Mouse (Mus musculus) ovary, postnatal 14 days (tissue): ENCODE measurements at regions not wholly inside any gene's neighbourhood (a gene's known extent, or its start where the extent isn't known, plus 50 kb on each side); places are given as distances from the start of the nearest gene placed in this dataset.

ENCODE experiments used
- DNase-seq: peaks from one replicate; pipeline ENCODE4 v3.0.0; 2022; ENCODE audit warnings: low spot score

GRCm38 (mm10) chr4:150725443-150726135 is 73.6 kb upstream of the Slc45a1 start:
- DNase-seq = no peak

DNA sequence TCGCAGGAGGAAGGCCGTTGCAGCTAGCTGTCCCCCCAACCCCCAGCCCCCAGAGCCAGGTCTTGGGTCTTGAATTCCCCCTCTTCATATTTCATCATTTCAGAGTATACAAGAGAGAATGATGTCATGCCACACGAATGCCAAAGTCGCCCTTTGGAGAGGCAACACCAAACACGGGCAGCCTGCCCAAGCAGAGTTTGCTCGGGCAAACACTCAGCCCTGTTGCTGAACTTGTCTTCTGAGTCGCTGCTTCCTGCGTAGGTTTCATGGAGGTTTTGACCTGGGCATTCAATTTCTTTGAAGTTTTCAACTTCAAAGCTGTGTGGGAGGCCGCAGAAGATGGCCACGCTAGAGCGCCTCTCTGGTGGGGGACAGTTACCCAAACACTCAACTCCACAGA is 72.8 kb upstream of the Slc45a1 start:
- no peak for DNase-seq

- DNase-seq = no peak
These were observed 69.8 kb upstream of the Slc45a1 start for GRCm38 (mm10) chr4:150721619-150722283.

- DNase-seq = no peak
These were observed 65.9 kb upstream of the Slc45a1 start for GRCm38 (mm10) chr4:150717866-150718265.

GRCm38 (mm10) chr4:150715051-150715450 is 63.1 kb upstream of the Slc45a1 start:
- no peak for DNase-seq

DNA sequence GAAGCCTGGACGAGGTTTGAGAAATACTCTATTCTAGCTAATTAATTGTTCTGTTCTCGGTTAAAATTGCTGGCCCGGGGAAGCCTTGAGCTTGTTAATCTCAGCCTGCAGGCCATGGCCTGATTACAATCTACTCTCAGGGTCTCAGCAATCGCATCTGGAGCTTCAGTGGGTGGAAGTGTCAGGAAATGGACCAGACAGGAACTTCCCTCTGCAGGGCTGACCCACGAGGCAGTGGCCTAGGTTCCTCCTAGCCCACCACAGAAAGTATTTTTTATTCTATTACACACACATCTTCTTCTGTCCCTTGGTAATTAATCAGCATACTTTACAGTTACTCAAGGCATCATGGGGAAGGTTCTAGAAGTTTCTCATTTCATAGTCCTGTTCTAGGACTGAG is 61.3 kb upstream of the Slc45a1 start:
- DNase-seq = no peak

GRCm38 (mm10) chr4:150712856-150713255 is 60.9 kb upstream of the Slc45a1 start:
- no peak for DNase-seq

DNA sequence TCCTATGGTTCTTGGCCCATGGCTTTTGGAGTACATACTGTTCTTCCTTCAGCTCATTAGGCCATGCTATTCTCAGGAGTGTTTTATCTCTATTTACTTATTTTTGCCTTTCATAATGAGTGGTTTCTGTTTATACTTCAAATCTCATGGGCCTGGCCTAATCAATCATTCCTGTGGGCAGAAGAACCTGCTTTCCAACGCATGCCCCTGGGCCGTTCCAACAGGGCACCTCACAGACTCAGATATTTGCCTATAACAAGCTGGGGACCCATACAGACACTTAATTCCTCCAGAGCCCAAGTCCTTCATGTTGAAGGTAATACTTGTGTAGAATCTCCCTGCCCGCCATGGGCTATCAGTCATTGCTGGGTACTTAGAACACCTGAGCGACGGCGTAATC is 59.7 kb upstream of the Slc45a1 start:
- no peak for DNase-seq

DNA sequence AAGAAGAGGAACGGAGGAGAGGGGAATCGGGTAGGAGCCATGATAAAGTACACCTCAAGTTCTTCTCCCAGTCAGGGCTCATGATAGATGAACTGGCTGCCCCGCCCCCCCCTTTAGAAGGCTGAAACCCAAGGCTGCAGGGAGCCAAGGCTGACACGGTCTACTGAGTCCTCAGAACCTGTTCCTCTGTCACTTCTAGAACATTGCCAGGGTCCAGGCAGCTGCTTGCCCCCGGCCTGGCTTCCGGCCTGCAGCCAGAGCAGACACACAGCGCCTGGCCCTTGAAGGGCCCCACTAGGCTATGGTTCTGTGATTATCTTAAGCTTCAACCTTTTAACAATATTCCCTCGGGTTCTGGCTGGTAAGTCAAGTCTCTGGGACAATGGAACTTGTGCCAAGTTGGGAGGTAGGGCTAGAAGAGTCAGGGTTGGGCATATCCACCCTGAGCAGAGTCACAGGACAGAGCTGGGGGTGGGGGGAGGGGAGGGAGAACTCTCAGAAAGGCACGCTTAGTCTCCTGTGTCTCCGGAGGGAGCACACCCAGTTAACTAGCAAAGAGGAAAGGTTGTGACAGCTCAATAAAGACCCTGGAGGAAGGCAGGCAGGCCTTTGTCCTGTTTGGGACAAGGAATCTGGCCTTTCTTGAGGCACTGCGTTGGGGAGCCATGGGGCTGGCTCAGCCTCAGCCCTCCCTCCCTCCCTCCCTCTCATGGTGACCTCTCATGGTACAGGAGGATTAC is 57.6 kb upstream of the Slc45a1 start:
- DNase-seq = no peak

- DNase-seq = no peak
These were observed 56.6 kb upstream of the Slc45a1 start for GRCm38 (mm10) chr4:150708572-150708984.

- peak; percentile 59 for DNase-seq
These were observed 56.0 kb upstream of the Slc45a1 start for GRCm38 (mm10) chr4:150707725-150708571.

GRCm38 (mm10) chr4:150706793-150707724 is 55.1 kb upstream of the Slc45a1 start:
- DNase-seq = no peak

DNA sequence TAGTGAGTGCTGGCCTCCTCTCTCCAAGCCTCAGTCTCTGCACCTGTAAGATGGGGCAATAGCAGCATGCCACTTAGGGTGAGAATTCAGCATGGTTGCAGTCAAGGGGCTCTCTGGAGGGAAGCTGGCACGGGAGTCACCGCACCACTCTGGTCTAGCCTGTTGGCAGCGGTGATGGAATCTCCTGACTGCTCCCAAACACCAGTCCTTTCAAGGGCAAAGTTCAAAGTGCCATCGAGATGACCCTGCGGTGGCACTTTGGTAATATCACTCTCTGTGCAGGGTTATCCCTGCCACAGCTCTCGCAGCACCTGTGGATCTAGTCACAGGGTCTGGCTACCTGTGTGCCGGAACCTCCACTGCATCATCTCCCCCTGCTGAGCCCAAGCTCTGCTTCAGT is 54.3 kb upstream of the Slc45a1 start:
- no peak for DNase-seq

- DNase-seq = no peak
These were observed 51.3 kb upstream of the Slc45a1 start for GRCm38 (mm10) chr4:150703266-150703665.
